Mouse (Mus musculus) small intestine, adult 2 months (tissue): ENCODE measurements around the gene Mreg.

Experiments used
- CTCF ChIP-seq: fragments of 200-500 bp; IDR thresholded peaks from 2 replicates; pipeline ENCODE4 v1.5.1; 2012; ENCODE audit warnings: low read depth, mild to moderate bottlenecking, control low read depth, inconsistent platforms, low read length, moderate library complexity, mixed read lengths; ENCODE audit not compliant: insufficient replicate concordance, insufficient read length; ENCODE audit errors: extremely low read depth
- POLR2A ChIP-seq: fragments of 200-500 bp; IDR thresholded peaks from 2 replicates; pipeline ENCODE4 v1.6.1; 2012; ENCODE audit warnings: low read depth, mild to moderate bottlenecking, control low read depth, inconsistent platforms, low read length, moderate library complexity

DNA sequence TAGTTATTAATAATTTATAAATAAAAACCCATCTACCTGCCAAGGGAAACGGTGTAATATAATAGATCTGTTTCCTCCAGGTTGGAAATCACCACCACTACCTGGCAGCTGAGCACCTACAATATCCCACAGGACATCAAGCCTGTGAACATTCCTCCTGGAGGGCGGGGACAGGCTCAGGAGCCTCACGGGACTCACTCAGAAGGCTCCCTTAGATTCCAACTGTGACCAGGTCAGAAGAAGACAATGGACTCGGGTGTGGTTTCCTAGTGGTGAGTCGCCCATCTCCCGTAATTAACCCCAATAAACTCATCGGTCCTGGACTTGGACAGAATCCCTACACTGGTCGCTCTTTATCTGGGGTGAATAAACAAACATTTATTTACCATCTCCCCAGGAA is 39.3 kb downstream of the Mreg start:
- TF ChIP-seq CTCF: no peak
- no peak for TF ChIP-seq POLR2A
